Mouse (Mus musculus) left cerebral cortex, adult 18-20 months (tissue): ENCODE measurements at regions not wholly inside any gene's neighbourhood (a gene's known extent, or its start where the extent isn't known, plus 50 kb on each side); places are given as distances from the start of the nearest gene placed in this dataset.

Experiments
- DNase-seq, 2 experiments: peaks; one replicate each; pipeline ENCODE4 v3.0.0; 2021 to 2022; ENCODE audit warnings: low spot score in 2 of 2, mixed read lengths in 1 of 2

DNA sequence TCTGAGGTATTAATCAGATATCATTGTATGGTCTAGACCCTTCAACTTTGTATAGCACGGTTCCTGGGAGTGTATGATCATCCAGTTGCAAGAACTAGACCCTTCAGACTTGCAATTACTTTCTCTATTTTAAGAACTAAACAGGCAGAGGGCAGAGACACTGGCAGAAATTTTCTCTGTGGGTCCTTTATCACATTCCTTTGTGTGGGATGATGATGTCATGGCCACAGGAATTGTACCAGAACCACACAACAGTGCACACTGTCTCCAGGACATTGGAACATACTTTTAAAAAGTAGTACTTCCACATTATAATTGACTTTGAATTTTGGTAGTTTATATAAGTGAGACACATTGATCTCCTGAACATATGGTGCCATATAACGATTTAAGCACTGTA lies 674.2 kb downstream of the Rfpl4b start:
- no peak for DNase-seq

DNA sequence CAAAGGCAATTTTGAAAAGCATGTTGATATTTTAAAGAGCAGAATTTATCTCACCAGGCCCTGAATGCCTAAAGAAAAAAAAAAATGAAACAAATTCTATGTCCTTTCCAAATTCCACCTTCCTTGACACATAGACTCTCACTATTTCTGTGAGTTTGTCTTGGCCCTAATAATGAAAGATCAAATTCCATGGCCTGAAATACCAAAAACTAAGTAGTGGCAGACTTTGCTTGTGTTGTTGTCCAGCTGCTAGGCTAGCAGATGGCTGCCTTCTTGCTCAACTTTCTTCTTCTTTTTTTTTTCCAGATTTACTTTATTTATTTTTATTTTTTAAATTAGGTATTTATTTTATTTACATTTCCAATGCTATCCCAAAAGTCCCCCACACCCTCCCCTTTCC lies 682.4 kb downstream of the Rfpl4b start:
- no peak for DNase-seq

DNA sequence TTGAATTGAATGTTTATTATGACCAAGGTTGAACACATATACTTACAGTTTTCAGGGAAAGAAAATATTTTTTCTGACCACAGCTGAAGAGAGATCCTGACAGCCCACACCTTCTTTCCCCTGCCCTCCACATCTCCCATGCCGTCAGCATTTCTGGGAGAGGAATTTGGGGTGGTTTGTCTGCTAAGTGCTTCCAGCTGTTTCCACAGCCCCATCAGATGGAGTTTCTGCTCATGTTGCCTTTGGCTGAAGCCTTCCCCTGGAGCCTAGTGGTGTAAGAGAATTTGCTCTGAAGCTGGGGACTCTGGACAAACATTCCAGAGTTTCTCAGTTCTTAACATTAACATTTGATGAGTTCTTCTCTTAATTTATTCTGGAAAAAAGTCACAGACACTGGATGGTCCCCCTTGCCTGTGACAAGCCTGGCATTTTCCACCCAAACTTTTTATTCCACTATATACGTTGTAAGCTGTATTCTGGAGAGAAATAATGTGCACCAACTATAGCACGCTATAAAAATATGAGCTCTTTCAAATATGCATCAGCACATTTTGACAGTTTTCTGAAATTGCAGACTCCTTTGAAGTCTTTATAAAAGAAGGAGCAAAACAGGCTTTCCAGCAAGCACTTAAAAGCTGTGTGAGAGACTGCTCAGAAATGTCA lies 699.5 kb downstream of the Rfpl4b start:
- no peak for DNase-seq

DNA sequence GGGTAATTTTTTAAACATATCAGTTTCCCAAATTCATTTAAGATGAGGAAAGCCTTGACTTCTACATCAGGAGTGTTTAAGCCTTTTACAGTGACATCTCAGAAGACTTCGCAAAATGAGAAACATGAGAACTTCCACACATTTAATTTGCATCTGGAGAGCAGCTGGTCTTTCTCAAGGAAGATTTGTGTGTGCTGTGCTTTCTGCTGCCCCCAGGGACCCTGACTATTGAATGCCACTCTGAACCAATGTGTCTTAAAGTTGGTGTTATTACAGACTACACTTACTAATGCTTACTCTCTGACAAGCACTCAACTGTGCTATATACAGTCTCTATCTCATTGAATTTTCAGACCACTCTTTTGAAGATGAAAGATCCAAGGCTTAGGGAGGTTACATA lies 703.0 kb downstream of the Rfpl4b start:
- DNase-seq, result no peak

DNA sequence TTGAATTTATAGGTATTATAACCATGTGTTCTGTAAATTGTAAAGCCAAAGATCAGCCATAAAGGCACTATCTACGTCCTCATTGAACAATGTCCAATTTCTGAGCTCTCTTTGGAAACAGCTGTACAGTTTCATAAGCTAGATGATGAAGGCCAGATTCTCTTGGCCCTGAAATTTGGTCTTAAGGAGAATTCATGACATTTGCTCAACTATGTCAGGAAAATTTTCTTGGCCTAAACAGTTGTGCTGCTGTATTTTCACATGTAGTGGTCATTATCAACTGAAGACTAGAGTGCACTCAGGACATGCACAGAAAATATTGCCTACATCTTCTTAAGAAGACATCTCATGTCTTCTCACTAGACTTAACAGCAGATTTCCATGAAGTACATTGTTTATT lies 705.1 kb downstream of the Rfpl4b start:
- no peak for DNase-seq

DNA sequence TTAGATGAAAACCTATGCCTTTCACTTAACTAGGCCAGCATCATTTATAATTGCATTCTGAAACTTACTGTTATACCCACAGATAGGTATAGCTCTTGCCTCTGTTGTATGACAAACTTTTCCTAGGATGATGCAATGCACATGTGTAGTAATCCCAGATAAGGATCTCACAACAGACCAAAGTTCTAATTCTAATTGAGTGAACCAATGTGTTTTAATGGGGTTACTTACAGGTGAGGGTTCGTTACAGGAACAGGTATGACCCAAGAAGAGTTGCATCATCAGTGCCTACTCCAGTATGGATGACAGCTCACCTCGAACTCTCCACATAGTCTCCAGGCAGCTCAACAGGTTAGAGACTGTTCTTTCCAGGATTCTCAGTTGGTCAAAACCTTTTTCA lies 707.4 kb downstream of the Rfpl4b start:
- DNase-seq, result no peak

DNA sequence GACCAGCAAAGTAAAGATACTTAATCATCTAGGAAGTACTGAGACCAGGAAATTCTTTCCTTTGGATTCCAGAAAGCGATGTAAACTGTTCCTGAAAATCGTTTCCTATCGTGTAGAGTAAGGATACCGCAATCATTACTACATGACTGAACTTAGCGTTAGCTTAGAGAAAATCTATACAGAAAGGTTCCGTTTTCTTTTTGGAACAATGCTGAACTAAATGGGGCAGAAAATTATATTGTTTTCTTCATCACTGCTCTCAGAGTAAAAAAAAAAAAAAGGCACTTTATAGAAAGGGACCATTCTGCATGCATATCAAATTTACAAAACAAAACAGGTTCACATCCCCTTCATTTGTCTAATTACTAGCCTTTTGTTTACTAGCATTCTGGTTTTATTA lies 713.0 kb downstream of the Rfpl4b start:
- no peak for DNase-seq

DNA sequence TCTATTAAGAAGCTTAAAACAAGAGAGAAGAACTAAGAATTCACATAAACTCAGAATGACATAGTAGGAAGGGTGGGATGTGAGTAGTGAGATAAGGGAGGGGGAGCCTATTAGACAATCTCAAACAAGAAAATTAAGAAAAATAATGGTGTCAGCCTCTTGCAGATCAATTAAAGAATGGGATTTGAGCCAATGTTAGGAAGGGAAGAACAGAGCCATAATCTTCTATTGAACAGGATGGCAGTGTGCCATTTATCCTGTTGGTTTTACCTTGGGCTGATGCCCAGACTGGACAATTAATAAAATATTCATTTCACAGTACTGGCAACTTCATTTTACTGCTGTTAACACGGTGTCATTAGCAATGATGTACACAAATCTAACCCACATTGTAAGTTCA lies 718.0 kb downstream of the Rfpl4b start:
- no peak for DNase-seq

DNA sequence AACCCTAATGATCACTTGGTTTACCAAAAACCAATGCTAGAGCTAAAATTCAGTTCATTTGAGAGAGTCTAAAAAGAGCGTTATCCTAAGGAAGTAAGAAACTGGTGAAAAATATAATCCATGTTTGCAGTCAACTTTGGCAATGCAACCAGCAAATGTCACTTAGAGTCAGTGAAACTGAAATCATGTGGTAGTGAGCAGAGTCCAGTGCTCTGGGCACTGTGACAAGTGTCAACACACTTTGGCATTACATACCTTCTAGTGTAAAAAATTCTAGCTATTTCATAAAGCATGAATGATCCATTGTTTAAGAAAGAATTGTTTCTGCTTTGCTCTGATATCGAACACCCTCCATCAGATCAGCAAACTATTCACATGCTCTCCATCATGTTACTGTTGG lies 743.1 kb downstream of the Rfpl4b start:
- no peak for DNase-seq

DNA sequence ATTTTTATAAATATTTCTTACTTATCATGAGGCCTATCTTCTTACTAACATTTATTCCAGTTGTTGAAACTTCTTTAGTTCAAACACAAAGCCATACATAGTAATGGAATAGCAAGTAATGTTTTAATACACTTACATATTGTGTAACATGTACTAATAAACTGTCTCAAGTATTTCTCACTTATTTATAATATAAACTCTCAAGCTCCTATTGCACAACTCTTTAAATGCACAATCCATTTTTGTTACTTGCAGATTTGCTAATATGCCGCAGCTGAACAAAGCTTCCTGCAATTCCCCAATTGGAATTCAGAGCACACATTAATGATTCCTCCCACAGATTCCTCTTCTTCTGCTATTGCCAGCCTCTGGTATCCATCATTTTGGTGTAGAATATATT lies 749.2 kb downstream of the Rfpl4b start:
- no peak for DNase-seq

DNA sequence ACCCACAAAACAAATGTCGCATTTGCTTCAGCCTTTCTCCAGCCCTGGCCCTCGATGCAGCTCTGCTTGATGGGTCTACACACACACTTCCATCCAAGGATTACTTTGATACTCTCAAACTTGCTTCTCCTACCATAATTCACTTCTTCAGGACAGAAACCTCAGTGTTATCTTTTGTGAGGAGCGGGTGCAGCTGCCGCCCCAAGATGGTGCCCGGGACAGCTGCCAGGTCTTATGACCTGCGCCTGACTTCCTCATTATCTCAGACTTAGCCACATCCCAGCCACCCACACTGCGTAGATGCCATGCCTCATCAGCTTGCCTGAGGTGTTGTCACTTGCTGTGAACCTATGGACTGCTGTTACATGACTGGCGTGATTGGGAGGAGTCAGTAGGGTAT lies 762.5 kb downstream of the Rfpl4b start:
- DNase-seq, result no peak

DNA sequence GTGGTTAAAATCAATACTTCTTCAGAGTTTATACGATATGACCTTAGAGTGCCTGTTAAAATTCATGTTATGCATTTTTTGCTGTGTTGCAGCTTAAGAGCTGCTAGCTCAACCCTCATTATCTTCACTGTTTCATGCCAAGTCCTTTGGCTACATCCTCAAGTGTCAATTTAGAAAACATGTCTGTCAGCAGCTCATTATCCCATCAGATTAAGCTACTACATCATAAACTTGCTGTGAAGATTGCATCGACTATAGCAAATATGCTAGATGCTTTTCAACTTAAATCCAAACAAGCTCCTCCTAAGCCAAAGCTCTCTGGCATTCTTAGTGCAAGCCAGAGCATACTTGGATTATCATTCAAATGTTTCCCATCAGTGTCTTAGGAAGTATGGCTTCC lies 811.1 kb downstream of the Rfpl4b start:
- no peak for DNase-seq

DNA sequence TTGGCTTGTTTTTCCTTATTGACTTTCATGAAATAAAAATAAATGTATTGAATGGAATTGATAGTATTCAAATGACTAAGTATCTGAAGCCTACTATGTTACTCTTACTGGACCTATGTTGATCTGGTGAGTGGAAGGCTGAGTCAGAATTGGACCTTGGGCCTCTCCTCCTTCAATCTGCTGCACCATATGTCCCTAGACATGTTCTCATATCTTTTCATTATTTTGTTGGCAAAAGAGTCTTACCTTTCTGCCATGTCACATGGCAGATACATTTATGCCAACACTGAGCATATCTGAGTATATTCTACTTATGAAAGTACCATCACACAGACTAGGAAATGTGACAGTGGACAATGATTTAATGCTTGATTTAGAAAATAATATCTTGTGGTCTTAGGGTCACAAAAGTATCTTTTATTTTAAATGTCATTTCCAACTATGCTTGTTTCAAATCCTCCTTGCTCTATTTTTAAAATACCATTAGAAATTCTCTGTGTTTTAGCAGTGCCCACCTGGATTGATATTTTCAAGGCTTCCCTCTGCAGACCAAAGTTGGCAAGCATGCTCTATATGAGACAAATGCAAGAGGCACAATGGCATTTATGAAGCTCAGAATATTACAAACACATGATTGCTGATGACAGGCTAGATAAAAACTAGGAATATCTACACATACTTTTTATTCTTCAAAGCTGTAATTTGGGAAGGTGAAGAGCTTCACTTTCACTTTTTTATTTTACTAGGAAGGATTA lies 825.7 kb downstream of the Rfpl4b start:
- no peak for DNase-seq

DNA sequence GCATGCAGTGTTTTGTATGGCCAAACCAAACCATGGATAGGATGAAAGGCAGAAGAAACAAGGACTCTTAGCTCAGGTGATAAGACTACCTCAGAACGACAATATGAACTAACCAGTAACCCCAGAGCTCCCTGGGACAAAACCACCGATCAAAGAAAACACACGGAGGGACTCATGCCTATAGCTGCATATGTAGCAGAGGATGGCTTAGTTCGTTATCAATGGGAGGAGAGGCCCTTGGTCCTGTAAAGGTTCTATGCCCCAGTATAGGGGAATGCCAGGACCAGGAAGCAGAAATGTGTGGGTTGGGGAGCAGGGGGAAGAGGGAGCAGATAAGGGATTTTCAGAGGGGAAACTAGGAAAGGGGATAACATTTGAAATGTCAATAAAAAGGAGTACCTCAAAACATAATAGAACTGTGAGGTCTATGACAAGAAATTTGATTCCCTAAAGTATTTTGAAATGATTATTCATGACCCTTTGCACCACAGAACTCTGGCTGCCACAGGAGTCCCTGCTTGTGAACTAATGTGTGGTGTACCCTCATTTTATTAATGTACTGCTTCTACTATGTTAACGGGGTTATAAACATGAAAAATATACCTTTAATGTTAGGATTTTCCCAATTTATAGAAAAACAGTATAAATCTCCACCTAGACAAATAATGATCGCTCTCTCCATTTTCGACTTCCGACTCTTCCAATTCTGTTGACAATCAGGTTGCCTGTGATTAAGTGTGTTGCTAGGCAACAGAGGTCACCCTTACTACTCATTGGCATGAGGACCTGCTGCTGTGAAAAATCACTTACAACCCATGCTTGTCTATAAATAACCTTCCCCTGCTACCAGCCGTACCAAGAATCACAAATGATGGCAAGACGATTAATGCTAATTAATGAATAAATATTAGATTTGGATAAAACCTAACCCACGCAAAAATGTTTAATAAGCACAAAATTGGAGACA lies 833.0 kb downstream of the Rfpl4b start:
- DNase-seq, result no peak

DNA sequence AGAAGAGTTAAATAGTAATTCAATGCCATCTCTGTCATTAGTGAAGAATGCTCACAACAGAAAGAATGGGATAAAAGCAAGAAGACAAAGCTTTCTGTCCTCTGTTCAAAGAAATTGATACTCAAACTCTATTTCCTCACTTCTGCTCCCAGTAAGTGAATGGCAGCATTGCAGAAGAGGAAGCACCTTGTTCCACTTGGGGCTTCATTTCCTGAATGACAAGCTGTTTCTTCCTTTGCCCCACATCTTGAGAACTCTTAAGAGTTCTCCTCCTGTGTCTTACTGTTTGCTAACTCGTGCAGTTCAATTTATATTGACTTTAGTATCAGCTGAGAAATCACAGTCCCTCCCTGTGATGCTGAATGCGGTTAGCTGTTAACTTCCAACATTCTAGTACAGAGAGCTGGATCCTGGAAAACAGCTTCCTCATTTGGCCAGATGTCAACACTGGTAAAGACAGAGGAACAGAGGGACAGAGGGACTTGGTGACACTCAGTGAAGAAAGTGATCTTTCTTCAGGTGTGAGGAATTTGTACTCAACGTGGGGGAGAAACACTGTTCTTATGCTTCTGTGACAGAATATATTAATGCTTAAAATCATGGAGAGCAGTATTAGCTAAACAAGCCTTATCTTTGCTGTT lies 840.3 kb upstream of the Marcks start:
- DNase-seq, result no peak

DNA sequence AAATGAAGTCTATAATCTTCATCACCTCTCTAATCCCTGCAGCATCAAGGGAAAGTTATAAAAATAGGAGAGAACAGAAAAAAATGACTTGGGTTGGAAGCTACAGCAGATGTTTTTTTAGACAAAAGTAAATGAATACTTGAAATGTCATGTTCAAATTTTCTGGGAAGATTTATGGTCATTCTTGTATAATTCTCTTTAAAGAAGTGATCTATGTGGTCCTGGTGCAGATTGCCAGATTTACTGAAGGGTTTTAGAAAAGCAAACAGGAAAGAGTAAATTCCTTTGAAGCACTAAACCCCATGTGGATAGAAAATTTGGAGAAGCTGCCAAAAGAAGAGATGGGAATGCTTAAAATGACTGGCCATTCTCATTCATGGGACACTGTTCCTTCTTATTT lies 821.3 kb upstream of the Marcks start:
- DNase-seq, result no peak

DNA sequence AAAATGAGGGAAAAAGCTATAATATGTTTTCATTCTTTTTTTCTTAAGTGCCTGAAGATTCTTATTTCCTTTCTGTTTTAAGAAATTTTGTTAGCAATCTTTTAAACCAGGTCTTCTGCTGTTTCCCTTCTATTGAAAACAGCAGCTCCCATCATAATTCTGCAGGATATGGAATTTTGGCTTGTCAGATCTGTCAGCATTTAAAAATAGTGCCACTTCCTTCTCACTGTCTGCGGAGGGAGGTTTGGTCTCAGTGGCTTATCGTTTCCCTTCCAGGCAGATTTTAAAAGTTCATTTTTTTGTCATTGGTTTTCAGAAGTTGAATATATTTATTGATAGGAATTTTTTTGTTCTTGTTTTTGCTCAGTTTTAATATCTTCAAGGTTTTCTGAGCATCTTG lies 776.1 kb upstream of the Marcks start:
- DNase-seq, result no peak

DNA sequence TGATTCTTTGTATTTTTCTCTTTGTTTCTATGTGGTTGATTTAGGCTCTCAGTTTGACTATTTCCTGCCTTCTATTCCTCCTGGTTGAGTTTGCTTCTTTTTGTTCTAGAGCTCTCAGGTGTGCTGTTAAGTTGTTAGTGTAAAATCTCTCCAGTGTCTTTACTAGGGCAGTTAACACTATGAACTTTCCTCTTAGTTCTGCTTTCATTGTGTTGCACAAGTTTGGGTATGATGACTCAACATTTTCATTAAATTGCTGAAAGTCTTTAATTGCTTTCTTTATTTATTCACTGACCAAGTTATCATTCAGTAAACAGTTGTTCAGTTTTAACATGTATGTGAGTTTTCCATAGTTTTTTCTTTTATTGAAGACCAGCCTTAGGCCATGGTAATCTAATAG lies 772.9 kb upstream of the Marcks start:
- DNase-seq, result no peak

DNA sequence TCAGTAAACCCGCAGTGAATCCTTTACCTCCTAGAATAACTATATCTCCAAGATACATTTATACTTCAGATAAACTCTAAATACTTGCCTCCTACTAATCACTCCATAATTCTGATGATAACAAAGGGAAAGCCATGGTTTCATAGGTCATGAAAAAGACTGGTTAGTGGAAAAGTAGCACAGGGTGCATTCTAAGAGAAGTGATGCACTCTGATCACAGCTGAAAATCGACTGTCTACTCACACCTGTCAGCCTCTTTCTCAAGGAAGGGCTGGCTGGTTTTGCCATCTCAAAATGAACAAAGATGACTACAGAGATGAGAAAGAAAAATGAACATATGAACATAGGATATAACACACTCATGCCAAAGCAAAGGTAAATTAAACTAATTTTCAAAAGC lies 769.6 kb upstream of the Marcks start:
- no peak for DNase-seq

DNA sequence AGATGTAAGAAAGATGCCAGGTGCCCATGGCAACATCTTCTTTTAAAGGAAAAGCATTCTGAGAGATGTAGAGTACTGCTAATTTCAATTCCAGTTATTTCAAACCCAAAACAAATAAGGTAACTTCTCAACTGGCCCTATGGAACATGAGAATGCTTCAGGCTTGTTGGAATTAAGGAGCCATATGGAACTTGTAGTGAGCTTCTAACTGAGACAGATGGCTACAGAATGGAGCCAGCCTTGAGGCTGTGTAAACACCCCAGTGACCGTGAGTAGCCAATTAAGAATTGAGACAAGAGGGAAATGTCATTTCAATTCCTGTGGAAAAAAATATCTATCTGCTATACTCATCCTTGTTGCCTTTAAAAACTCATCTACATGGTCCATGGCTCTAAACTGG lies 769.0 kb upstream of the Marcks start:
- peak in 1 of 2 experiments; percentile 9 for DNase-seq

DNA sequence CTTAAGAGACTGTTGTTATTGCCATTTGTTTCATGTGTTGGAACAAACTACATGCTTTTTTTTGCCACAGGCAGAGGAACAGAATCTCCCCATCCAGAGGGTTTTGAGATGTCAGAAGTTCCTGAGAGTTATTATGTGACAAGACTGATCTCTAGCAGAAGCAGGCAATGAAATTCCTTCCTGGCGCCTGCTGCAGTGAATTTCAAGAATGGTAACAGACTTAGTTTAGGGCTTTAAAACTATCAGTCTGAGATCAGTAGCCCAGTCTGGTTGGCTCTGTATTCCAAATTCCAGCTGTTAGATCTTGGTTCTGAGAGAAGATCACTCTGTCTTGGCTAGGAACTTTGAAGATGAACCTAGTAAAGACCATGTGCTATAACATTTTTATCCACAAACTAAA lies 749.2 kb upstream of the Marcks start:
- DNase-seq, result no peak

DNA sequence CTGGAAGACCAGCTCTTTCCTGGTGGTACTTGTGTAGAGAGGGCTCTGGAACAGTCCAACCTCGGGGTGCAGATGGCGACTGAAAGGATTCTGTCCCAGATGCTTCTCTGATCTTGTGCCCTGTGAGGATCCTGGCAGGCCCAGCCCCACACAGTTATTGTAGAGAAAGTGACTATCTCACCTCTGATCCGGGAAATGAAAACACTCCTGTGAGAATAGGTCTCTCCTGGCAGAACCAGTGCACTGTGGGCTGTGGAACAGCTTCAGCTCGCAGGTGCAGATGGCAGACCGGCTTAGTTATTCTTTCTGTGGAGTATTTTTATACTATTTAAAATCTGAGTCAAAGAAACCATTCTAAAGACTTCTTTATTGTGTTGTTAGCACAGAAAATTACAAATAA lies 742.1 kb upstream of the Marcks start:
- DNase-seq, result no peak
